Mouse (Mus musculus): ENCODE measurements around the gene Prr7.

Prr7 gene

GRCm38 (mm10) chr13:55476256-55476655 is 12.2 kb downstream of the Prr7 start:
- DNase-seq (ENCODE audit: inconsistent age in 2 of 2, low spot score in 1 of 2), result peak in 1 of 2 experiments; percentile 12

DNA sequence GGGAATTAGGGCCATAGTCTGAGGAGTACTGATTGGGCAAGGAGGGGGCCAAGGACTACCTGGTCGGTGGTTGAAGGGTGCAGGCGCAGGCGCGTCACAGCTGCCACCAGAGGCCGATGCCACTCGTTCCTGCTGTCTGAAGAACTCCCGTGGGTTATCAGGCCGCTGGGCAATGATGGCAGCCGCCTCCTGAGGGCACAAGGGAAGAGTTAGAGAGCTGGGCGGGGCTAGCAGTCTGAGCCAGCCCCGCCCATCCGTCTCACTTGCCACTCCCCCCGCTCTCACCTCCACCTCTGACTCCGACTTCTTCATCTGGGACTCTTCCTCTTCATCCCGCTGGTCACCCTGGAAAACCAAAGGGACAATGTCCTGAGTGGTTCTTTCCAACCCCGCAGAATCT is 13.4 kb downstream of the Prr7 start:
- no peak for DNase-seq (ENCODE audit: inconsistent age in 2 of 2, low spot score in 1 of 2)

GRCm38 (mm10) chr13:55478036-55478435 is 14.0 kb downstream of the Prr7 start:
- peak in 1 of 2 experiments; percentile 75 for DNase-seq (ENCODE audit: inconsistent age in 2 of 2, low spot score in 1 of 2)

GRCm38 (mm10) chr13:55479008-55479407 is 14.9 kb downstream of the Prr7 start:
- DNase-seq (ENCODE audit: inconsistent age in 2 of 2, low spot score in 1 of 2), result peak in 1 of 2 experiments; percentile 55

DNA sequence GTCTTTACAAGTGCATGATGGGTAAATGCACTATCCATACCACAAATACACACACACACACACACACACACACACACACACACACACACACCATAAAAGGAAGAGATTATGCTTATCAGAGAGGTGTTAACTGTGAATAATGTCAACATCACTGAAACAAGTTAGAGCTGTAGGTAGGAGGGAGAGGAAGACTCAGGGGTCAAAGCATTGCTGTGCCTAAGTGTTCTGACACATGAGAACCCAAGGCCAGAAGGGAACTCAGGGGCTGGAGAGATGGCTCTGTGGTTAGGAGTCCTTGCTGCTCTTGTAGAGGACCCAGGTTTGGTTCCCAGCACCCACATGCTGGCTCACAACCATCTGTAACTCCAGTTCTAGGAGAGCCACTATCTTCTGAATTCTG is 15.9 kb downstream of the Prr7 start:
- DNase-seq (ENCODE audit: inconsistent age in 2 of 2, low spot score in 1 of 2), result no peak

DNA sequence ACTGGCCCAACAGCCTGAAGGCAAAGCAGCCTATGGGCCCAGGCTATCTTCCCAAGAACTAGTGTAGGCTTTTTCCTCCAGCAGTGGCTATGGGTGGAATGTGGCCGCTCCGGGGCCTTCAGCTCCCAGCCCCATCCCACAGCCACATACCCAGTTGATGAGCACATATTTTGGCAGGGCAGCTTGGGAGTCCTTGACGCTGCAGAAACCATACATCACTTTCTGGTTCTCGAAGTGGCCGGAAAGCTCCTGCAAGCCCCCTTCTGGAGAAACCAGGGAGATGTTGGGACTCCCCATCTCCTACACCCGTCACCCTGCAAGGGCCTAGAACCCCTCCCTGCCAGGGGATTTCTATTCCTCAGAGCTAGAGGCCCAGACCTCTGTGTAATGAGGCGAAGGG is 18.5 kb downstream of the Prr7 start:
- DNase-seq (ENCODE audit: inconsistent age in 2 of 2, low spot score in 1 of 2), result peak; percentile 75 to 85

DNA sequence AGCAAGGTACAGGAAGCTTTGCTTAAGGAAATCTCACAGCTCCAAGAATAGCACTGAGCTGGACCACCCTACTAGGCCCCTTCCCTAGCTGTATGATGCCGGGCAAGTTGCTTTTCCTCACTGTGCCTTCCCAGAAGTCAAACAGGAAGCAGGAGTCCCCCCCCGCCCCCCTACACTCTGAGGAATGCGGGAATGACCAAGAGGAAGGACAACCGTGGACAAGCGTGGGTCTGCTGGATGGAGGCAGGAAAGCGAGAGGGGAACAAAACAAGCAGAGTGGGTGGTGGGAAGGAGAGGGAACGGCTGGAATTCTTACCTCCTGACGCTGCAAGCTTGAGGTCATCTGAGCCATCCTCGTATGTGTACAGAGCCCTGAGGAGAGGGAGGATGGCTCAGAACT is 19.0 kb downstream of the Prr7 start:
- DNase-seq (ENCODE audit: inconsistent age in 2 of 2, low spot score in 1 of 2), result no peak

GRCm38 (mm10) chr13:55483593-55483992 is 19.5 kb downstream of the Prr7 start:
- DNase-seq (ENCODE audit: inconsistent age in 2 of 2, low spot score in 1 of 2), result no peak

DNA sequence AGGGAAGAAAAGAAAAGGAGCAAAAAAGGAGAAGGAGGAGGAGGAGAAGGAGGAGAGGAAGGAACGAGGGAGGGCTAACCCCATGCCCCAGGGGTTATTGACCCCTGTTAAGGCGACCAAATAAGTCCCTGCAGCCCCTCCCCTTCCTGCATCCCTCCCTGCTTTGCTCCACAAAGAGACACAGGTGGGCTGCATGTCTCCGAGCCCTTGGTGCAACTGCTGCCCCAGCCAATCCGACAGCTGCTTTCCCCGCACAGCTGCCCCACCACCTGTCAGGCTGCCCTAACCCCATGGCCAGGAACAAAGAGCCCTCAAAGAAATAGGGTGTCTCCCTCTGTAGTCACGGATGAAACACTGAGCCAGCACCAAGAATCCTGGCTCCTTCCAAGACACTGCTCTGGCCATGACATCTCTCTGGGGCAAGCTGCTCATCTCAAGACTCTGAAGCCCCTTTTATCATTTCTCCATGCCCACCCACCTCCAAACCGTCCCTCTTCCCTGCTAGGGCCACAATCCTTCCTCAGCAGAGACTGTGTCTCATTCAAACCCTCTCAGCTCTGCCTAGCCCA is 20.5 kb downstream of the Prr7 start:
- DNase-seq (ENCODE audit: inconsistent age in 2 of 2, low spot score in 1 of 2), result no peak

DNA sequence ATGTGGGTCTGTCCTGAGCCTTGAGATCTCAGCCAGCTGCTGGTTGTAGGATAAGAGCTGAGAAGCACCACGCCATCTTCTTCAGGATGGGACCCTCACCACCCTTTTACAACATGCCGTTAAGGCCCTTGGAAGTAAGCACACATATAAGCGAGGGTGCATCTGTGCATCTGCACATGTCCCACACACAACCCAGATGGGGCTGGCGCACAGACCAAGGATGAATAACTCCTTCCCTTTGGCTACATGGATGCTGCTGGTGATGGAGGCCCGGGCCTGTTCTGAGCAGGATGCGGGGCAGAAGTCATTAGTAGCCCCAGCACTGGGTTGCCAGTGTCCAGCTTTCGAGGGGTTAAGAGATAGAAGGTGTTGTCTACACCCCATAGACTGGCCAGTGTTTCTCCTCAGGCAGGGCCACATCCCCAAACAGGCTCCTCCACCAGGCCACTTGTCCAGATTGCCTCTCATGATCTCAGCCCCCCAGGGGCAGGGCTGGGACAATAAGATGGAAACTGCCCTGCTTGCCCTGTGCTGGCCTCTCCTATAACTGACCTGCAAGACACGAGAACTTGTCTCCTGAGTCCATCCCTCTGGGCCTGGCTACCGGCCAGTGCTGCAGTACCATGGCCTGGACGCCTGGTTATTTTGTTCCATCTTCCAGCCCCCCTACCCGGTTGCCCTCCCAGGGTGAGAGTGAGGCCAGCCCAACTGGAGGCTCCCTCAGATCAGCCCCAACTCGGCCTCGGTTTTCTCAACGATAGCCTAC is 22.1 kb downstream of the Prr7 start:
- peak in 1 of 2 experiments; percentile 47 for DNase-seq (ENCODE audit: inconsistent age in 2 of 2, low spot score in 1 of 2)

DNA sequence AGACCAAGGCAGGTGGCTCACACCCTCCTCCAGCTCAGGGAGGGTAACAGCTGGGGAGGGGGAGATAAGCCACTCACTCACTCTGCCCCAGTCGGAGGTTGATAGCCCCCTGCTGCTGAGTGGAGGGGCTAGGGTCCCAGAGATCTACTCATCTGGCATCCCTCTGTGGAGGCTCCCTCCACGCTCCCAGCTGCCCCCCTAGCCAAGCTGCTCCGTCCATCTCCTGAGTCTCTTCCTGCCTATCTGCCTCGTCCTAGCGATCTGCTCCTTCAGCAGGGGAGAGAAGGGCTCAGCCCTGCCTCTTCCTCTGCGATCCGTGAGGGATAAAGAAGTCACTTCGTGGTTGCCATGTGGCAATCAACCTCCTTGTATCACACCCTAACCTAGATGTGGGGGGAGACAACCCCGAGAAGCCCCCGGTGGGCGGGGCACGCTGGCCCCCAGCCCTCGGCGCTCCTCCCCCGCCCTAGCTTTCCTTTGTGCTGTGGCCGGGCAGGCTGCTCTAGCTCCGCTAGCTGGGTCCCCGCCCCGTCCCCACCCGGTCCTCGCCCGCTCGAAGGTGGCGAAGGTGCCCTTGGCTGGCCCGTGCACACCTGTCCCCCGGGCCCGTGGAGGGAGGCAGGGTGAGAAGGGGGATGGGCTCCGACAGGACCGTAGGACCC is 23.0 kb downstream of the Prr7 start:
- peak in 1 of 2 experiments; percentile 72 for DNase-seq (ENCODE audit: inconsistent age in 2 of 2, low spot score in 1 of 2)

DNA sequence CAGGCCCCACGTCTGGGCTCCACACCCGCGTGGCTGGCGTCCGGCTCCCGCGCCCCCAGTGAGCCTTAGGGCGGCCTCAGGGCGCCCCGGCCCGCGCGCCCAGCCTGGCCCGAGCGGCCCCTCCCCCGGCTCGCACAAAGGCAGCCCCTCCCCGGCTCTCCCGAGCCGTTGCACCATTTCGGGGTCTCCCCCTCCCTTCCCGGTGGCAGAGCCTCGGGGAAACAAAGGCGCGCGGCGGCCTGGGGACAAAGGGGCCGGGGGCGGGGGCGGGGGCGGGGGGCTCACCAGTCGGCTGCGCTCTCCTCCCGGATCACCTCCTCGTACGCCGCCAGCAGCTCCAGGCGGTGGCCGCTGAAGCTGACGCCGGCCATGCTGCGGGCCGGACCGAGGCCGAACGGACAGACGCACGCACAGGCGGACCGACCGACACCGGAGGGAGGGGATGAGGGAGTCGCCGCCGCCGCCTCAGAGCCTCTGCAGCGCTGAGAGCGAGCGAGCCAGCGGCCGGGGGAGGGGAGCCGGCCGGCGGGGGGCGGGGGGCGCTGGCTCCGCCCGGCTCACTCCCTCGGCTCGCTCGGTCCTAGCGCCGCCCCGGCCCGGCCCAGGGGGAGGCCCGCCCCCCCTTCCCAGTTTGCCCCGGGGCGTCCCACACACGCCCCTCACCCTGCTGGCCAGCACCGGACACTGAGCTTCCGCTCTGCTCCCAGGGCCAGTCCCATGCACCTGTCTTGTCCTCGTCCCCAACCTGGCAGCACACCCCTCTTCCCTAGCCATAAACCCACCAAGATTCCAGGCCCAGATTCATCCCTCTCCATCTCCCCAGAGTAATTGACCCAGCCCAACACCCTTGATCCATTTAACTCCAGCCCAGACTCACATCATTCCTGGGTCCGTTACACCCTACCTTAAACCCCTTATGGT is 23.8 kb downstream of the Prr7 start, which contains the start of gene Dbn1:
Gene Dbn1, minus strand, starts transcription at position 534 of the 921 bp plus-strand sequence.
- peak; percentile 51 to 73 for DNase-seq (ENCODE audit: inconsistent age in 2 of 2, low spot score in 1 of 2)

GRCm38 (mm10) chr13:55494257-55494656 is 30.2 kb downstream of the Prr7 start:
- DNase-seq (ENCODE audit: inconsistent age in 2 of 2, low spot score in 1 of 2), result no peak

DNA sequence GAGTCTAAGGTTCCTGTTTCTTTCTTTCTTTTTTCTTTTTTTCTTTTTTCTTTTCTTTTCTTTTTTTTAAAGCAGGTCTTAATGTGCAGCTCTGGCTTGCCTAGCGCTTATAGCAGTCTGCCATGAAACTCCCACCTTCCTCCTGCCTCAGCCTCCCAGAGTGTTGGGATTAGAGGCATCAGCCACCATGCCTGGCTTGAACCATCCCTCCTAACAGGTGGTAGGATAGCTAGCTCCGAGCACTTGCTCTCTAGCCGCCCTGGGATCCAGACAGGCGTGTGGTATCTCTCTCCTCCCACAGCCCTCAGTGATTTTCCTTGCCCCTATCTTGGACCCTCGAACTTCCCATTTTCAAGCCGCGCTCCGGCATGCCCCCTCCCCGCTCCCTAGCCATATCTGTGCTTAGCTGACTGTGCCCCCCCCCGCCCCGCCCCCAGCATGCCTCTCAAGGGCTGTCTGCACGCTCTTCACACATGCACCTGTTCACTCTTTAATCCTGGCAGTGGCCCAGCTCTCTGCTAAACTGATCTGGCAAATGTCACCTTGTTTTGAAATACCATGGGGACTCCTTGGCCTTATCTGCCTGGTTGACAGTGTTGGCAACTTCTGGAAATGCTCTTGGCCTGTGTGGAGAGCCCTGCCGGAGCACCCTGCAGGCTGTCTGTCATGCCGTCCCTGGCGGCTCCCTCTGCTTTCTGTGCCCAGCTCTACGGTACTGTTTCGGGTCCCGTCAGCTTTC is 31.0 kb downstream of the Prr7 start:
- peak in 1 of 2 experiments; percentile 80 for DNase-seq (ENCODE audit: inconsistent age in 2 of 2, low spot score in 1 of 2)

DNA sequence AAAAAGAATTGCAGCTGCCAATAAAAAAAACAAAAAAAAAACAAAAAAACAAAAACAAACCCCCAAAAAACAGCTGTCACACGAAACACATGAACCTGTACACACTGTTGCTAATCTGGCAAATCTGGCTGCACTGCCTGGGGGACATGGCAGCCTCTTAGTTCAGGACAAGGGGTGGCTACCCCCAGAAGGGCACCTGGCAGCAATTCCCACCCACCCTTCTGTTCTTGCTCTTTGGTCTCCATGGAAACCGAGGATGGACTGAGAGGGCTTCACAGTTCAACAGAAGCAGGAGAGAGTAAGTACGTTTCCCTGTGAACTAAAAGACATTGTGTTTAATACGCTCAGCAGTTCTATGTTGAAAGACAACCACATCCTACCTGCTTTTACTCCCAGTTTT is 31.6 kb downstream of the Prr7 start:
- no peak for DNase-seq (ENCODE audit: inconsistent age in 2 of 2, low spot score in 1 of 2)

DNA sequence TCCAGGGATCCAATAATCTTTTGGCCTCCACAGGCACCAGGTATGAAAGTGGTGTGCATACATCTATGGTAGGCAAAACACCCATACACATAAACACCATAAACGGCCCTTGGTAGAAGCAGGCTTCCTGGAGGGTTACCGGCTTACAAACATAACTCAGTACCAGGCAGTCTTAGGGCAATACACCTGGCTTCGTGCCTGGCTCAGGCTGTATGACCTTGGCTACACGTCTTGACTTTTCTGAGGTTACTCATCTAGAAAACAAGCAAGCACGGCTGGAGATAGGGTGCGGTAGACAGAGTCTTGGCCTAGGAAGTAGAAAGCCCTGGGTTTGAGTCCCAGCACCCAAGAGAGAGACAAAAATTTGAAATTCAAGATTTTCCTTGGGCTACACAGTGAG is 32.6 kb downstream of the Prr7 start:
- peak in 1 of 2 experiments; percentile 70 for DNase-seq (ENCODE audit: inconsistent age in 2 of 2, low spot score in 1 of 2)

- no peak for DNase-seq (ENCODE audit: inconsistent age in 2 of 2, low spot score in 1 of 2)
Measured at GRCm38 (mm10) chr13:55498906-55499305, 34.8 kb downstream of the Prr7 start.

DNA sequence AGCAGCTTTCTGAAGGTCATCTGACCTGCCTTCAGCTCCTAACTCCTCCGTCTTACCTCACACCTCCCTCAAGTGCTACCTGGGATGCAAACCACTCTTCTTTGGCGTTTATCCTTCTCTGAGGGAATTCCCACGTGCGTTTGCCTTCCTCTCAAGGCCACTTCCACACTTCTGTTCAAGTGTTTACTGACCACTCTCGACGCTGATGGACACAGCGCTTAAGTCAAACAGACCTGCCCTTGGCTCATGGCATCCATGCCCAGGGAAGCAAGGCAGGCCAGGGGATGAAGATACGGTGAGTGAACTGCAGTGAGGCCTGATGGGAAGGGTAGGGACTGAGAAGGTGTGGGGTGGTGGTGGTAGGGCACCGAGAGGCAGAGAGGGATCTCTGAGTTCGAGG is 36.5 kb downstream of the Prr7 start:
- no peak for DNase-seq (ENCODE audit: inconsistent age in 2 of 2, low spot score in 1 of 2)

DNA sequence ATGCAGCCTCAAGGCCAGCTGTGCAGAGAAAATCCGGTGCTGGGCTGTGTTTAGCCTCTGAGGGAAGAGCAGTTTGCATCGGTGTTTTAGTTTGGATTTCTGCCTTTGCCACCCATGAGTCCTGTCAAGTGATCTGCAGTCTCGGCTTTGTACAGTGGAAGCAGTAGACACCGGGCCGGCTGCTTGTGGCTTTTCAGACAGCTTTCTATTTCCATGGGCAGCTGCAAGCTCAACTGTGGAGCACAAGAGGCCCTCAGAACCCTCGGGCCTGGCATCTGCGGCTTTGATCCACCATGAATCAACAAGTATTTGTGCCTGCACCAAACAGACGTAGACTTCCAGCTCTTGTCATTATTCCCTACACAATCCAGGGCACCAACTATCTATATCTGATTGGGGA is 38.3 kb downstream of the Prr7 start:
- DNase-seq (ENCODE audit: inconsistent age in 2 of 2, low spot score in 1 of 2), result no peak

DNA sequence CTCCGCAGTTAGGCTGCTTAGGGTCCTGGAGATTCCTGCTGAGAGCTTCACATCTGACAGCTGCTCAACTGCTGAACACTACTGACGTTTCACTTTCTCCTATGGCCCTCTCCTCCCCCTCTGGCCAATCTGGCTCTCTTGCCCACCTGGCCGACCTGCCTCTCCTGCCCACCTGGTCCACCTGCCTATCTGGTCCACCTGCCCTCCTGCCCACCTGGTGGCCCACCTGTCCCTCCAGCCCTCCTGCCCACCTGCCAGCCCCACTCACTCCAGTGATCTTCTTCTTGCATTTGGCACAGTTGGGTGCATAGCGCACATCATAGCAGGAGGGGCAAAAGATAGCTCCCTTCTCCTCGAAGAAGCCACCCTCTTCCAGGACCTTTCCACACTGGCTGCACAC is 40.3 kb downstream of the Prr7 start:
- DNase-seq (ENCODE audit: inconsistent age in 2 of 2, low spot score in 1 of 2), result no peak

Data from adrenal gland, adult (tissue).